Mouse (Mus musculus): Measurements from ENCODE around the gene Ankrd6.

Gene Ankrd6

DNA sequence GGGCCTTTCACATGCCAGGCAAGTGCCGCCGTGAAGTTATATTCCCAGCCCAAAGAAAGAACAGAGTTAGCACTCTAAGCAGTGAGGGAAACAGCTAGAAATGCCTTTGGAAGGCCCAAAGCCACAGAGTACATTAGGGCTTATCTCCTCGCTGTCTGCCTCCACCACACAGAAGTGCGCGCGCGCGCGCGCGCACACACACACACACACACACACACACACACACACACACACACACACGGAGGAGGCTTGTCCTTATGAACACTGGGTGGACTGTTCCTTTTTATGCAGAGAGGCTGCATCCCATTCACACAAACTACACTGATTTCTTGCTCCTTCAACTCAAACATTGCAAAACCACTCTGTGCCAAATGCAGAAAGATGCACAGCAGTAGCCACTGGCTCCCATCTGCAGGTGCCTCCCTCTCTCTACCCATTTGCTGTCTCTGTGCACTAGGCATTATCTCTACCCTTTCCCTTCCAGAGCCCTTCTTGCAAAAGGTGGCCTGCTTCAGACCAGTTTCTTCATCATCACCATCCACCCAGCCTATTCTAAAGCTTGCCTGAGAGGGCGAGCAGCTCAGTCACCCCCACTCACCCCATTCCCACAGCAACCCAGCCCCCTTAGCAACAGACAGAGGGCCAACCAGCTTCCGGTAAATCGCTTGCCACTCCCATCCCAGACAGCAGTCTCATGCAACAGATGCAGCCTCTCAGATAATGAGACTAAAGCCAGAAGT, 88.5 kb downstream of the Ankrd6 start:
- no peak for DNase-seq (ENCODE audit: low read depth, low spot score)

DNA sequence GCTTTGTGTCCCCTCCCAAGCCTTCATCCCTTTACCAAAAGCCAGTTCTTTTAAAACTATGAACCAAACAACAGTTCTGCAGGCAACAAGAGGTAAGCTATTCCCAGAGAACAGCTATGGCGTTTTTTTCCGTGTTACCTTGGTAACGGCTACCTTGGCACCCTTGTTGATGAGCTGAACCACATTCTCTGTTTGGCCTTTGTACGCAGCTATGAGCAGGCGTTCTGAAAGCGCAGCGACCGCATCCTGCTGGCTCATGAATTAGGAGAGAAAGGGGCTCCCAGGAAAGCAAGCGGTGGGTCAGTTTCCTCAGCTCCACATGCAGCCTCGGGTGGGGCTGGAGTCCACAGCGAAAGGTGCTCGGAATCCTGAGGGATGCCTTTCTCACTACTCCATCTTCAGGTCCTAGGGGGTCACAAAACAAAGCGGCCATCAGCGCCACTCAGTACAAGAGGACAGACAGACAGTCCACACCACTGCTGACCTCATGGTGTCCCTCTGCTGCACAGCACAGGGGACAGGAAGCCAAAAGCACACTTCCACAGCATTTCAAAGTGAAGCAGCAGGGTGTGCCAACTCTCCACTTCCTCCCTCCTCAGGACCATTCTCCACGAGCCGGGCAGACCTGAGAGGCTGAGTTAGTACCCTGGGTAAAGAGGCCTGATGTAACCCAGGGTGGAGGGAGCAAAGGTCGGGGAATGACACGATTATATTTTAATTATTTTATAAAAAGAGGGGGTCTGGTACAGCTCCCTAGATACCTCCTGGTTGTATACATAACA, 90.3 kb downstream of the Ankrd6 start:
- DNase-seq (ENCODE audit: low read depth, low spot score), result no peak

DNA sequence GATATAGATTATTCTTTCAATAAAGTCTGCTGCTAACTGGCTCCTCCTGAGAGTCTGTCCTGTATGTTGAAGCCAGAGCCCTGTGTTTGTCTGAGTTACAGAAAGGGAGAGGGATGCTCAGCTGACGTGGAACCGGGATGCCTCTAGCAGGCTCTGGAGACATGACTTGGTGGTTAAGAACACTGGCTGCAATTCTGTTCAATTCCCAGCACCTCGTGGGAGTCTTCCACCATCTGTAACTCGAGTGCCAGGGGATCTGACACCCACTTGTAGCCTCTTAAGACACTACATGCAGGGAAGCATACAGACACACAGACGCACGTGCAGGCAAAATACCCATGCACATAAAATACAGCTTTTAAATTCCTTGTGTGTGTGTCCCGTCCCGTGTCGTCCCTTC, 95.1 kb downstream of the Ankrd6 start:
- DNase-seq (ENCODE audit: low read depth, low spot score), result no peak

DNA sequence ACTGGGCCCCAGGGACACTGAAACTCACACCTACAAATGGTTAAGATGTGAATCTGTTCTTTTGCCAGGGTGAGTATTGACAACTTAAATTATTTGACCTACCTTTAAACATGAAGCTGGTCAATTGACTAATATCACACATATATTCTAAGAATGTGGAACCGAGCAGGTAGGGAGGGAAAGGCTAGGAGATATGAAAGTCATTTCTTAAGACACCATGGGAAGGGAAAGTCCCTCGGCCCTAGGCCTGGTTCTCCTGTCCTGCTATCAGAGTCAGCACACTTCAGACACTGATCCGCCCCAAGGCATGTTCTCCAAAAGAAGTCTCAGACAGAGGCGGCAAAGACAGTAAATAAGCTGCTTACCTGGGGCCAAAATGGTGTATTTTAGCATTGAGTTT, 95.7 kb downstream of the Ankrd6 start:
- DNase-seq (ENCODE audit: low read depth, low spot score), result no peak

DNA sequence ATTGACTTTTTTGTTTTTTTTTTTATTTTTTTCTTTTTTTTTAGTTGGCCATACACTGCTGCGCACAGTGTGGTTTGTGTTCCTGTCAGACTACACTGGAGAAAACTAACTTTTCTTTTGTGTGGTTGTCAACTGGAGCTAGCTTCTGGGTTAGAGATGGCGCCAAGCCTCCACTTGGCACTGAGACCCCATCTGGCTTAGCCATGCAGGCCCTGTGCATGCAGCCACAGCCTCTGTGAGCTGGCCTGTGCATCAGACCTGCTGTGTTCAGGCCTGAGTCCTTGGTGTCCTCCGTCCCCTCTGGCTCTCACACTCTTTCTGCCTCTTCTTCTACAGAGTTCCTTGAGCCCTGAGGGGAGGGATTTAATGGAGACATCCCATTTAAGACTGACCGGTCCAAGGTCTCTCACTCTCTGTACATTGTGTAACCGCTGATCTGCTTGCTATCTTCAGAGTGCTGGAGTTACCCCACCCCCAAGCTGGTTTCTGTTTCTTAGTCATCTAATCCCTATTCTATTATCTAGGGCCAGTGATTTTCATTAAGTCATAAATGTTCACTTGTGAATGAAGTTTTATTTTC, 96.9 kb downstream of the Ankrd6 start:
- no peak for DNase-seq (ENCODE audit: low read depth, low spot score)

DNA sequence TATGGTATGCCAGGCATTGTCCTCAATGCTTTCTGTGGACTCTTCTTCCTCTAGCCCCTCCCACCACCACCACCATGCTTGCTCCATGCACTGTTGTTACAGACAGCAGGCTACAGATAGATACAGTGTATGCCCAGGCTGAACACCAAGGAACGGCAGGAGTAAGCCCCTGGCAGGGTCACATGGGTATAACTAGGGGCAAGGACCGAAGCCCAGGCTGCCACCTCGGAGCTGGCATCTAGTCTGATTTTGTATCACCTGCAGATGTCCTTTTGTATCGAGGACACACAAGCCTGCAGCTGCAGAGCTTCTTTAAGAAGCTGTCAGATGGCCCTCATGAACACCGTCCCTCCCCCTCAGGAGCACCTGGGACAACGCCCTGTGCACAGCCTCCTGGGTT, 97.8 kb downstream of the Ankrd6 start:
- peak; percentile 74 for DNase-seq (ENCODE audit: low read depth, low spot score)

DNA sequence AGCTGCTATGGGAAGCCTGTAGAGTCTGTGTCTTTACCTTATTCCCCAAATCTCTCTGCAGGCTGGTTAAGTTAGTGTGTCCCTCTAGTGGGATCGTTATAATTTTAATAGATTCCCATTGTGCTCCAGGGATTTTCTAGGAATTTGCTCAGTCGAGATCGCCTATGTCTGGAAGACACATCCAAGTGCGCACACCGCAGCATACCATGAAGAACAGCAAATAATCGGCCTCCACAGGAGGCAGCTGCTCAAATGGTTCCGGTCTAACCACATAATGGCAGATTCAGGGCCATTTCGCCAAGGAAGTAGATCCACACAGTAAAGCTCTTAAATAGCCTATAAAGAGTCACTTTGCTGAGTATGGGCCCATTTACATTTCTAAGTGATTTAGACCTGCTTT, 98.3 kb downstream of the Ankrd6 start:
- no peak for DNase-seq (ENCODE audit: low read depth, low spot score)

DNA sequence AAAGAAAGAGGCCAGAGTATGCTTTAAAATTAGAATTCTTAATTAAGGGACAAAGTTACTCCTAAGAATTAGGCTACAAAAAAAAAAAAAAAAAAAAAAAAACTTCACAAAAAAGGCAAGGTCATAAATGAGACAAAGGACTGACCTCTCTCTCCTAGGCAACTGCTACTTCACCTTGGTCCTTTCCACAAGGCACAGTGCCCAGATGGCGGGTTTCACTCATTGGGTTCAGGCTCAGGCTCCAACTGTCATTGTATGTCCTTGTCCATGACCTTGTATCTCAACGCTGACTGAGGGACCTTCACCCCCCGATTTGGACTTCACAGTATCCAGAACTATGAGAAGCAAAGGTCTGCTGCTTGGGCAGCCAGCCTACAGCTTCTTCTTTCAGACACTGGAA, 112.2 kb downstream of the Ankrd6 start:
- no peak for DNase-seq (ENCODE audit: low read depth, low spot score)

DNA sequence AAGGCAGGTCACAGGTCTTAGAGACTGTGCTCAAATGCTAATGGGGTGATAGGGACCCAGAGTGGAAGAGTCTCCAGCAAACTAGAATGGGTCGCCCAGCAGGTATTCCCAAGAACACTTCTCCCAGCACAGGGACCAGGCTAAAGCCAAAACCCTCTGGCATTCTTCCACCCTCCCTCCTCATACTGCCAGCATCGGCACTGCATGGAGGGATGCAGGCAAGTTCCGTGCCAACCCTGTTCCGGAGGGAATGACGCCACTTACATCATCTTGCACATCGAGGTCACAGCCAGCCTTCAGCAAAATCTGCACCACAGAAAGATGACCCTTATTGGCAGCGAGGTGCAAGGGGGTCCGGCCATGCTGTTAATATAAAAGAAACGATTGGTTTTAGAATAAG, 114.6 kb downstream of the Ankrd6 start:
- no peak for DNase-seq (ENCODE audit: low read depth, low spot score)

DNA sequence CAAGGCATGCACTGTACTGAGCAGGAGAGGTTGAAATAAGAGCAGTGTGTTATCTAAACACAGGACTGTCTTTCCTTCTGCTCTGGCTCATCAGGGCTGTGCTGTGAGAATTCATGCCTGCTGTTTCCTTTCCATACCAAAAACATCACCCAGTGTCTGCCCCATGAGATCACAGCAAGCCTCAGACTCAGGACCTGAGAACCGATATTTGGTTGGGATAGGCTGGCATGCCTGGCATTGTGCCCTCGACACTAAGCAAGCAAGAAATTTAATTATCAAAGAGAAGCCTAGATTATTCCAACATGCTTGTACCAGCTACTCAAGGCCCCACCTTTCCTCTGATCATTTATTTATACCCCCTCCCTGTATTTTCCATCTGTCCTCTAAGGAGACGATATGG, 116.1 kb downstream of the Ankrd6 start:
- no peak for DNase-seq (ENCODE audit: low read depth, low spot score)

DNA sequence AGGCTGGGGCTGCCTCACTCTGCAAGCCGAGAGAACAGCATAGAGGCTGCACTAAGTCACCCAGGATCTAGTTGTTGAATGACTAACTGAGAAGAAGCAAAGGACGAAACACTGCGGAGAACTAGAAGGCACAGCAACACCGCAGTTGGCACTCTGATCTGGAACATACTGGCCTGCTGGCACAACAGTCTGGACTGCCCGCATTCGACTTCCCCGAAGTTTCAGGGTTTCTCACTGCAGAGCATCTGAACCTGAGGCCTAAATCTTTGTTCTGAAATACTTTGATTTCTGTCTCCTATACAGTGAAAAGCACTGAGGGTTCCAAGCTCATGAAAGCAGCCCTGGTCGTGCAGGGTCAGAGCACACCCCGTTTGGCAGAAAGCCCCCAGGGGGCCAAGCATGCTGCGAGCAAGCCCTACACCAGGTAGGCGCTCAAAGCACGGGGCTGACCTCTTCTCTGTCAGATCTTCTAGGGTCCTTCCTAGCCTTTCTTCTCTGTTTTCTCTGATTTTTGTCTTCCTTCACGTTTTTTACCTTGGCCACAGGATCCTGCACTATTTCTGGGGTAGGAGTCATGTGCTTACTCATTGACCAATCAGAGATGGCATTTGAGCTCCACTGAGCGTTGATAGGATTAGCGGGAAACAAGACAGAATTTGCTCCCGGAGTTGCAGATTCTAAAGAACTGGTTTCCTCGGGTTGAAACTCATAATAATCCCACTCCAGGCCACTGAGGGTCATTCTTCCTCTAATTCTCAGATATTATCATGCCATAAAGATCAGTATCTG, 117.0 kb downstream of the Ankrd6 start:
- DNase-seq (ENCODE audit: low read depth, low spot score), result peak; percentile 8

DNA sequence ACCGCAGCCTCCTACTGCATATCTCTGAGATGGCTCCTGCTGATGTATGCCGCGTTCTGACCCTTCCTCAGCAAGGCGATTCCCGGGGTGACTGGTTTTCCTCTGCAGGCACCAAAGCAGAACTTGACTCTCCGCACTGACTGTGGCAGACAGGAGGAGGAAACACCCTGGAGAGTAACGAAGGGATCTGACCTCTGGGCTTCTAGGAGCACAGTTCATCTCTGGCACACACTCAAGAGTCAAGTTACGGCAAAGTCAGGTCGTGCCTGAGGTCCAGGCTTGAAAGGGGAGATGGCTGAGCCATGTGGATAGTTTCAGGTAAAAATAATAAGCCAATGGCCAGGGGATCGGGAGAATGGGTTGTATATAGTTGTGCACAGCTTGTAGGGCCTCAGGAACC, 121.3 kb downstream of the Ankrd6 start:
- no peak for DNase-seq (ENCODE audit: low read depth, low spot score)

DNA sequence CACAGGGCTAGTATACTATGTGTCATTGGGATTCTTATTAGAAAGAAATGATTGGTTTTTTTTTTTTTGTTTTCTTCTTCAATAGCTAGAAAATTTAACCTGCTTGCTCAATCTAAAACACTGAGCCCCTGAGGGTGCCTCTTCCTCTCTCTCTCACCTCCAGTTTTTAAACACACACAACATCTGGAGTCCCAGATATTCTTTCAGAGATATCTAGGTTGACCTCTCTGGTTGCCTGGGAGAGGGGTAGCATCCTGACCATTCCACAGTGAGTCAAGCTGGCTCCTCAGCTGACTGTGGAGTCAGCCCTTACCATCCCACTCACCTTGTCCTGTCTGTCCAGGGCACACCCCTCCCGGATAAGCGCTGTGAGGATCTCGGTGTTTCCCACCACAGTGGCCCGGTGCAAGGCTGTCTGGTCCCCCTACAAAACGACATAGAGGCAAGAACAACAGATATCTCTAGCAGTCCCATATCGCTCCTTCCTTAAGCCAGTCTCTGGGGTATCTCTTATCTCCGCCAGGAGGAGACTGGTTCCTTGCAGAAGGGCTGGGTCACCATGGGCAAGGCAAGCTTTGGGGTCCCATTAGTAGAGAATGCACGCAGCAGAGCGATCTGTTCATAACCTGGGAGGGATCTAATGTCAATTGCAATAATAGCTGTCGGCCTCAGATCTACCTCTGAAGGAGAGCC, 122.1 kb downstream of the Ankrd6 start:
- no peak for DNase-seq (ENCODE audit: low read depth, low spot score)

DNA sequence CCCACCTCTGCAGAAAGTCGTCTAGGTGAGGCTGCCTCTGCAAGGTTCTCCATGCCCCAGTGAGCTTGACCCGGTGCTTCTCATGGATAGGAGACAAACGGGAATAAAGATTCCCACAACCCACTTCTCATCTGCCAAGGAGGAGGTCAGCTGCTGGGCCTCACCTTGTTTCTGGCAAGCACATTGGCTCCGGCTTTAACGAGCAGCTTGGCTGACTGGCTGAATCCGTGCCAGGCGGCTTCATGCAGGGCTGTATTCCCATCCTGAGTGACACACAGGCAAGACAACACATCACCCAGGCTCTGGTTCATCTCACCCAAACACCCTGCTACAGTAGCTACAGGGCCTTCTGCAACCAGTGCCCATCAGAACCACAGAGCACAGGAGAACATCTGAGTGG, 123.7 kb downstream of the Ankrd6 start:
- no peak for DNase-seq (ENCODE audit: low read depth, low spot score)

DNA sequence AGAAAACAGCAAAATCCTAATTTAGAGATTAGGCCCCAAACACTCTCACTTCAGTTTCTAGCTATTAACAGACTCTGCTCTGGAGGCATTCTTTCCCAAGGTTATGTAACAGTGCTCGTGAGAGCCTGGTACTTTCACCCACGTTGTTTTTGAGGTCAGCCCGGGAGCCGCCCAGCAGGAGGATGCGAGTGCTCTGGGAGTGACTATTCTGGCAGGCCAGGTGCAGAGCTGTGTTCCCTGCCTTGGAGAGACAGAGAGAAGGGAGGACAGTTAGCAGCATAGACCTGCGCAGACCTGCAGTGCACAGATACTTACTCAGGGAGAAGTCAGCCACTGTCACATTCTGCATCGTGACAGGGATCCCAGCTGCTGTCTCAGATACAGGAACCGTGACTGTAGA, 126.4 kb downstream of the Ankrd6 start:
- DNase-seq (ENCODE audit: low read depth, low spot score), result no peak

DNA sequence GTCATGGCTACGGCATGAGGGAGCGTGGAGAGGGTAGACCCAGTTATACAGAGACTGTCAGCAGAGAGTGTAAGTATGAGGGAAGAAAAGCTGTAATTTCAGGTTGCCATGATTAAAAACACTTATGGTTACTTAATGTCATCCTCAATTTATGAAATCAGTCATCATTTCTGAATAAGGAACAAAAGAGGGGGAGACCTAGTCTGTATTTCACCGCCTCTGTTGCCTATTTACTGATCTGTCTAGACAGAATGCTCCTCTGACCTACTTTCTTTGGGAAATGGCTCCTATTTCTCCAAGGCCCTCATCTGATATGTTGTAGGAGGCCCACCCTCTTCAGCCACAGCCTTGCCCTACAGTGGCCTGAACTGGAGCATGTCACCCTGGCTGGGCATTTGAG, 130.0 kb downstream of the Ankrd6 start:
- DNase-seq (ENCODE audit: low read depth, low spot score), result no peak

DNA sequence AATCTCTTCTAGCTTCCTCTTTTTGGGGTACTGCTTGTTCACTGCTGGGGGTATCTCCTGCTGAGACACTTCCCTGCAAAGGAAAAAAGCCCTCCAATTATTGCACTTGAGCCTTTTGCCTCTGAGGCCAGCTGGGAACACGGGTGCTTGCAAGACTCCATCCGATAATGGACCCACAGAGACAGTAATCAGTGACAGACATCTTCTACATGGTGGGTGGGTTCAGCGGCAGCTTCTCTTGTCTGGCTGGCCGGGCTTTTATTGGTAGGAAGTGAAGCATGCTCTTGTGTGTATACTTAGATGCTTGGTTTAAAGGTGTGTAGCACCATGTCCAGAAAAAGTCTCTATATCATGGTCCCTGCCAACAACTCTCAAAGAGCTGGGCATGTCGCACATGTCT, 133.2 kb downstream of the Ankrd6 start:
- DNase-seq (ENCODE audit: low read depth, low spot score), result no peak

DNA sequence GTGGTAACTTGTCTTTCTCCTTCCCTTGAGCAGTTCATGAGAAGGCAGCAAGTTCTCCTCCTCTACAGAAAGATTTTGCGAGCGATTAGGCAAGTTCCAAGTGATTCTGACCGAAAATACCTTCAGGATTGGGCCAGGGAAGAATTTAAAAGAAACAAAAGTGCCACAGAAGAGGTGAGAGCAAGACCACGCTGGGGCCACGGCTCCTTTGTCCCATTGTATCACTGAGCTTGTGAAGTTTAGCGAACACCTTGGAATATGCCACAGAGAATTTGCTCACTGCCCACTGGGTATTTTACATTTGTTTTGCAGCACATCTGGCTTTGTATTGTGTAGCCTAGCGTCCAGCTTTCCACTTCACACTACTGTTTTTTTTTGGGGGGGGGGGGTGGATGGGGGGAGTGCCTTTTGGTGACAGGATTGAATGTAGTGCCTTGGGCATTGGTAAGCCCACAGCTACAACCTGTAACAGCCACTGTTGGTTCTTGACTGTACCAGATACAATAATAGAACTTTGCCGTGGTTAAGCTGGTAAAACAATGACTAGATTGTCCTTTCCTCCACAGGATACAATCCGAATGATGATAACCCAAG, 150.0 kb downstream of the Ankrd6 start:
- no peak for DNase-seq (ENCODE audit: low read depth, low spot score)

DNA sequence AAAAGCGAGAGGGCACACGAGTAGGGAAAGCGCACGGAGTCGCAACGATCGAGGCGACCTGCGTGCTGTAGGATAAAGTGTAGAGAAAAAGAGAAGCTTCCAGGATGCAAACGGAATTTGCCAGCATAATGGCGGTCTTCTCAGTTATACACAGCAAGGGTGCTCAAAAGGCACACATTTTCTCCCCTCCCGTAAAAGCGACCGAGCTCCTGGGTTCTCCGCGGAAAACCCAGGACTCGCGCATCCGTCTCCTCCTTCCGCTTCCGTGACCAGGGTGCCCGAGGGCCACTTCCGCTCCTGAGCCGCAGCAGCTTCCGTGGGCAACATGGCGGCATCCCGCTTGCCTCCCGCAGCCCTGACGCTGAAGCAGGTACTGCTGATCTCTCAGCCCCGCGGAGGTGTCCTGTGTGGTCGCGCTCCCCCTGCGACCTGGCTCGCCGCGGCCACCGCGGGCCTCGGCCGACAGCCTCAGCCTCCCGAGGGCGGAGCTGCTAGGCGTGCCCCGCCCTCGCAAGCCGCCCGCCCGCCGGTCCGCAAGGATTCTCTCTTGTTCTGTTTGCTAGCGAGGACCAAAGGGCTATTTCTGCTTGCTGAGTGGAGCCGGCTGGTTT, 150.6 kb downstream of the Ankrd6 start, which contains the start of gene Lyrm2:
Lyrm2 (plus strand) TSS at position 288 of the 611 bp plus-strand sequence.
- DNase-seq (ENCODE audit: low read depth, low spot score), result peak; percentile 92

DNA sequence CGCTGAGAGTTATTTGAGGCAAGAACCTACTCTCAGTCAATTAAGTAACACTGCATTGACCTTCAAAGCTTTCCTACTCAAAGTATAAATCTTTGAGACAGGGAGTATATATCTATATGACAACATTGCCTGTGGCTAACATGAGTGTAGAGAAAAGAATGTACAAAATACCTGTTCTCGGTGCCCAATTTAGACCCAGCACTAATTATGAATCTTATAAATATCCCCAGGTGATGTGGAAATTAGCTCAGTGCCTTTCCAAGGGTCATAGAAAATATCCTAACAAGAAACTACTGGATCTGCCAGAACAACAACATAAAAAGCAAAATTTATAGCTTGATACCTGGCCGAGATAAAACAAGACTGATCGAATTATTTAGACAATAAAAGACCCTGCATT, 151.7 kb downstream of the Ankrd6 start:
- DNase-seq (ENCODE audit: low read depth, low spot score), result no peak

DNA sequence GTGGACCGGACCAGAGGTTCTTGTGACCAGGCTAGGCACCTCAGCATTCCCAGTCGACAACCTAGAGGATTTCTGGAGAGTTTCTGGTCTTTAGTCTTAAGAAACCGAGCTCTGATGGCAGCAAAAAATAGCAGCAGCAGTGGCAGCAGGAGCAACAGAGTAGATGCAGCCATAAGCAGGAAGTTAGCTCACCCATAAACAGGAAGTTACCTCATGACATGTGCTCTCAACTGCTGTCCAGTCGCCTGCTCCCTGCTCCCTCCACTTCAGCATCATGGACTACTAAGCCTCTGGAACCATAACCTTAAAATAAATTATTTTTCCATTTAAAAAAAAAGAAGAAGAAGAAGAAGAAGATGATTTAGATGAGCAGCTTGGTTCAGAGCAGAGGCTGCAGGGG, 161.6 kb downstream of the Ankrd6 start:
- no peak for DNase-seq (ENCODE audit: low read depth, low spot score)
